Mouse (Mus musculus) heart, embryonic 11.5 days (tissue): ENCODE measurements around the gene Slc9a2. TPM values are rescaled to one million over a fixed set of nuclear protein-coding genes. Genes with fewer than 3 reads are reported as not detected.
"Not testable (repeated sequence)": the region's sequence is repeated elsewhere in the genome, so short reads cannot be mapped to it uniquely, and the experiment has no call there.

Experiments used
- ATAC-seq: fragments of 200-750 bp; cut with Nextera tagmentation; replicated peaks from 2 replicates; pipeline ENCODE4 v1.8.0; 2017; ENCODE audit warnings: moderate library complexity; ENCODE audit not compliant: insufficient number of reproducible peaks, low FRiP score, low TSS enrichment
- H3K27ac ChIP-seq: fragments of 300-500 bp; sonication (generic); 2 replicates; pipeline ENCODE4 v1.5.1; 2014; ENCODE audit warnings: mild to moderate bottlenecking, low read depth, low read length
- H3K27me3 ChIP-seq: fragments of 300-500 bp; sonication (generic); 2 replicates; pipeline ENCODE4 v1.6.1; 2014; ENCODE audit warnings: mild to moderate bottlenecking, low read length, mixed read lengths; ENCODE audit not compliant: control insufficient read depth, insufficient read depth
- H3K36me3 ChIP-seq: fragments of 300-500 bp; sonication (generic); 2 replicates; pipeline ENCODE4 v1.6.1; 2014; ENCODE audit warnings: mild to moderate bottlenecking, low read length, moderate library complexity, mixed read lengths; ENCODE audit not compliant: control insufficient read depth, insufficient read depth
- H3K4me1 ChIP-seq: fragments of 300-500 bp; sonication (generic); 2 replicates; pipeline ENCODE4 v1.6.1; 2014; ENCODE audit warnings: low read length; ENCODE audit not compliant: control insufficient read depth, insufficient read depth
- H3K4me2 ChIP-seq: fragments of 300-500 bp; sonication (generic); 2 replicates; pipeline ENCODE4 v1.6.1; 2014; ENCODE audit warnings: mild to moderate bottlenecking, moderate library complexity
- H3K4me3 ChIP-seq: fragments of 300-500 bp; sonication (generic); 2 replicates; pipeline ENCODE4 v1.5.1; 2014; ENCODE audit warnings: low read depth, low read length
- H3K9ac ChIP-seq: fragments of 300-500 bp; sonication (generic); 2 replicates; pipeline ENCODE4 v1.6.1; 2014; ENCODE audit warnings: mild to moderate bottlenecking, low read depth, low read length, moderate library complexity
- H3K9me3 ChIP-seq: fragments of 300-500 bp; sonication (generic); replicated peaks from 2 replicates; pipeline ENCODE4 v1.6.1; 2016; ENCODE audit warnings: low read length; ENCODE audit not compliant: control insufficient read depth
- WGBS: fragments of 180-500 bp; shearing (Covaris S2); extraction: QIAGEN DNeasy Blood & Tissue Kit; methylation state at CpG from one replicate; pipeline ENCODE4 v1.1.7; 2014; ENCODE audit not compliant: insufficient replicate concordance; 5-methylcytosine and 5-hydroxymethylcytosine counted together
- polyA plus RNA-seq: library from polyadenylated mRNA; unstranded; fragments of >200 nt; fragmentation: Nextera tagmentation; extraction: Ambion mirVana; gene quantifications from 2 replicates; pipeline ENCODE4 v1.2.1, GENCODE M21; 2014

The Slc9a2 gene
- polyA plus RNA-seq, 1 experiment from 2014 or later = not detected

DNA sequence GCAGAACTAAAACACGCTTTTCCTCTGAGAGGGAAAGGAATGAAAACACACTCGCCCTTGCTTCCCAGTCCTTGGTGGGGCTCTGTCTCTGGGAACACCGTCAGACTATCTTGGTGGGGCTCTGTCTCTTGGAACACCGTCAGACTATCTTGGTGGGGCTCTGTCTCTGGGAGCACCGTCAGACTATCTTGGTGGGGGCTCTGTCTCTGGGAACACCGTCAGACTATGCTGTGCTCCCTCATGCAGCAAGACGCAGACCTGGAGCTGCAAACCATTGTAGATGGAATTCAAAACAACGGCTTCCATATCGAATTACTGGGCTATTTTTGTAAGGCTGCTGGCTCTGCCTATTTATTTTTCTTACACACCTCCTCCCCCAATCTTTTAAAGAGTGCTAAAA lies 20.9 kb upstream of the Slc9a2 start:
- H3K4me2 ChIP-seq = no peak overlapping the region
- no peaks in the 10 kb centered on the region for H3K9me3 ChIP-seq
- no peak for ATAC-seq
- no peak overlapping the region for H3K27ac ChIP-seq
- H3K9ac ChIP-seq = no peak overlapping the region
- H3K4me3 ChIP-seq = no peak overlapping the region
- no peaks in the 10 kb centered on the region for H3K36me3 ChIP-seq
- H3K27me3 ChIP-seq = no peaks in the 10 kb centered on the region
- H3K4me1 ChIP-seq = no peaks in the 10 kb centered on the region
- WGBS = 37% methylated on average over 9 of the region's 9 CpGs

DNA sequence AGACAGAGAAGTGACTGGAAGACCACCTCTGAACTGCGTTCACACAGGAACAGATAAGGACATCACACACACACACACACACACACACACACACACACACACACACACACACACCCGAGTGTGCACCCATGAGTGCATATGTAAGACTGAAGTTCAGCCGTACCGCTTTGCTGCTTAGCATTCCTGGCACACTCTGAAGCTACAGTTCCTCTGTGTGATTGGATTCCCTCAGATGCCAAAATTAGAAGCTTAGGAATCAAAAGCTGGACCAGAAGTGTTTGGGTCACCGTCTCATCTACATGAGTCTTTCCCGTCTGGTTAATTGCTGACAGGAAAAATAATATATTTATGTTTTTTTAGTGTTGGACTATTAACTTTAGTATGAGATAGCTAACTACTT lies 19.5 kb upstream of the Slc9a2 start:
- no peak for ATAC-seq

DNA sequence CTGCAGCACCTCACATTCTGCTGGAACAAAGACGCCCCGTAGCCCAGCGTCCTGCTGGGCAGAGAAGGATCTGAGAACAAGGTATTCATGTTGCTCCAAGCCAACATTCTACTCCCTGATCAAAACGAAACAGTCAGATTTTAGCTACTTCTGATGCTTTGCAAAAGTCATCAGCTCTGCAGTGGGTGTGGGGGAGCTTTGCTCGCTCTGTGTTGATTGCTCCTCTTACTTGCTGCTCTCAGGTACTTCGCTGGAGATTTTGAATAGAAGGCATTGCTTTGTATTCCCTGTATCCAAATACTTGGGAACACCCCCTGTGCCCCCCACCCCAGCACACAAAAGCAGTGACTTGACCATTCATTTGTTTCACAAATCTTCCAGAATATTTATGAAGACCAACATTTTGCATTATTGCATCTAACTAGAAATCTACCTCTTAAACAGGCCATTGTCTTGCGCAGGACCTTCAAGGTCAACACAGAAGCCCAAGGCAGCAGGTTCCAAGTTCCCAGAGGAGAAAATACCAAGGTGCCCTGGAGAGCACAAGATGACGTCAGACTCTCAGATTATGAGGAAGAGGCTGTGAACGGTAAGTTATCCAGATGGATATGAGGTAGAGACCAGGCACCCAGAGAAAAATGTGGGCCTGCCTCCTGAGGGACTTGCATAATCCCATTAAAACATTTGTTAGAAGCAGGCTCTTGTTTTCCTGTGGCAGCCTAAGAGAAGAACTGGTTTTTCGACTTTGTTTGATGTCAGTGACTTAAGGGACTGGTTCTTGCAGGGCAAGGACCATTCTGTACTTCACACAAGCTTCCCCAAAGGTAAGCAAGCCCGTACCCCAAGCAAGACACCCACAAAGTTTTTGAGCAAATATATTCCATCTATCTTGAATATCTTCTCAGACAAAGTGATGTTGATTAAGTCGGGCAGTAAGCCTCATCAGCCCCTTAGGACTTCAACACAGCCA lies 14.7 kb upstream of the Slc9a2 start:
- Histone ChIP-seq H3K4me3 (no peak overlapping the region), H3K27me3 (no peaks in the 10 kb centered on the region), H3K4me1 (no peaks in the 10 kb centered on the region), H3K4me2 (no peak overlapping the region), H3K27ac (no peak overlapping the region), H3K9ac (no peak overlapping the region), H3K9me3 (no peaks in the 10 kb centered on the region), H3K36me3 (no peaks in the 10 kb centered on the region)
- no peak for ATAC-seq
- 20% methylated on average over 12 of the region's 12 CpGs for WGBS

More for the DNA sequence above, 19.5 kb upstream of the Slc9a2 start:
- Histone ChIP-seq H3K27ac (no peak overlapping the region), H3K9ac (no peak overlapping the region), H3K4me3 (no peak overlapping the region), H3K27me3 (no peaks in the 10 kb centered on the region), H3K4me1 (no peaks in the 10 kb centered on the region), H3K9me3 (no peaks in the 10 kb centered on the region), H3K4me2 (no peak overlapping the region), H3K36me3 (no peaks in the 10 kb centered on the region)
- WGBS = 75% methylated on average over 6 of the region's 6 CpGs

DNA sequence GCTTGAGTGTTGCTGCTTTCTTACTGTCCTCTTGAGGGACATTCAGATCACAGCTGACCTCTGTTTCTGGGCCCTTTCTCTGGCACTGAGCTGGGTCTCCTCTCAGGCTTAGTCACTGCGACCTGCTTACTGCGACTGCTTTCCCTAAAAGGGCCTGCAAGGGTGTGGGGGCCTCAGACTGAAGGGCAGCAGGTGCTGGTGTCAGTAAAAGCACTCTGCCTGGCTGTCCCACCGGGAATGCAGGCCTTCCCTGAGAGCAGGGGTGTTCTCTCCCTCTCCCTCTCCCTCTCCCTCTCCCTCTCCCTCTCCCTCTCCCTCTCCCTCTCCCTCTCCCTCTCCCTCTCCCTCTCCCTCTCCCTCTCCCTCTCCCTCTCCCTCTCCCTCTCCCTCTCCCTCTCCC lies 12.9 kb upstream of the Slc9a2 start:
- H3K9me3 ChIP-seq, H3K9ac ChIP-seq, H3K4me1 ChIP-seq, H3K4me3 ChIP-seq, H3K27ac ChIP-seq, H3K27me3 ChIP-seq, H3K4me2 ChIP-seq, ATAC-seq, H3K36me3 ChIP-seq: not testable (repeated sequence)
- WGBS = 12% methylated on average over 3 of the region's 3 CpGs

DNA sequence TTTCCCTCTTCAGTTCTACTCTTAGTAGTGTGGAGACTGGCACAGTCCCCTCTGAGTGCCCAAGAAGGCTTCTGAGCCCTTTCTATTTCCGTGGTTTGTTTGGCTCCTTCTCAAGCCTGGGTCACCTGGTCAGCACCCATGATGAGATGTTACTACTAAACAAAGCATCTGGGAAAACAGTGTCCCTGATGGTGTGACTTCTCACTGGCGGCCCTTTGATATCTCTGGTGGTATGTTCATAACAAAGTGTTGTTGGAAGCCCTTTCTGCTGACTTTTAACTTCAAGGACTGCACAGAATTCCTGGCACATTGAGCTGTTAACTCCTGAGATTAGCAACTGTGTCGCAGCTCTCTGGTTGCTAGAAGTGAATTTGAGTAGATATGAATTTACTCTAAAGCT lies 10.3 kb upstream of the Slc9a2 start:
- H3K4me2 ChIP-seq = no peak overlapping the region
- H3K4me3 ChIP-seq = no peak overlapping the region
- H3K27ac ChIP-seq = no peak overlapping the region
- no peak for ATAC-seq
- H3K9me3 ChIP-seq = no peaks in the 10 kb centered on the region
- H3K27me3 ChIP-seq = no peaks in the 10 kb centered on the region
- 59% methylated on average over 3 of the region's 3 CpGs for WGBS
- H3K36me3 ChIP-seq = no peaks in the 10 kb centered on the region
- no peaks in the 10 kb centered on the region for H3K4me1 ChIP-seq
- no peak overlapping the region for H3K9ac ChIP-seq

DNA sequence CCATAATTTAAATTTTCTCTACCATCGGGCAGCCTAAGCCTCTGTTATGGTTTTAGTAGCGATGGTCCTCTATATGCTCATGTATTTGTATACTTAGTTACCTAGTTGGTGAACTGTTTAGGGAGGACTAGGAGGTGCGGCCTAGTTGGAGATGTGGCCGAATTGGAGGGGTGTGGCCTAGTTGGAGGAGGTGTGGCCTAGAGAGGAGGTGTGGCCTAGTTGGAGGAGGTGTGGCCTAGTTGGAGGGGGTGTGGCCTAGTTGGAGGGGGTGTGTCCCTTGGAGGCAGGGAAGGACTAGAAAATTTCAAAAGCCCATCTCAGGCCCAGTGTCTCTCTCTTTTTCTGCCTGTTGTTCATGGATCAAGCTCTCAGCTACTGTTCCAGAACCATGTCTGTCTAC lies 8.9 kb upstream of the Slc9a2 start:
- 92% methylated on average over 4 of the region's 4 CpGs for WGBS
- ATAC-seq = no peak
- H3K27me3 ChIP-seq = no peaks in the 10 kb centered on the region
- no peak overlapping the region for H3K4me2 ChIP-seq
- H3K4me3 ChIP-seq = no peak overlapping the region
- H3K27ac ChIP-seq = no peak overlapping the region
- no peaks in the 10 kb centered on the region for H3K9me3 ChIP-seq
- no peak overlapping the region for H3K9ac ChIP-seq
- H3K36me3 ChIP-seq = no peaks in the 10 kb centered on the region
- no peaks in the 10 kb centered on the region for H3K4me1 ChIP-seq

DNA sequence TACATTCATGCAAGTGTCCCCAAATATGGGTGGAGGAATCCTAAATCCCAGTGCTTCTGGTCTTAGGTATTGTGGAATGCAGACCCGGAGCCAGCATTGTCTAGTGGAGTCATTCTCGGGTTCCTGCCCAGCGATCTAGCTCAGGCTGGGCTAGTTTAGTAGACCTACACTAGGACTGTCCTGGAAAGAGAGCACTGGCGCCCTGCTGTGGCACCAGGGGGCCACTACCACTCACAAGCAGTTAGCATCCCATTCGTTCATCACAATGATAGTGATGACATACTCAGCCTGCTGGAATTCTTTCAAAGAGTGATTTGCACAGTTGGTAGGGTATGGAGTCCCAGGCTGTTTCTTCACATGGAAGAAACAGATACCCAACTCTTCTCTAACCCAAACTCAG lies 3.1 kb upstream of the Slc9a2 start:
- H3K27ac ChIP-seq = no peak overlapping the region
- no peak overlapping the region for H3K9ac ChIP-seq
- no peaks in the 10 kb centered on the region for H3K9me3 ChIP-seq
- no peaks in the 10 kb centered on the region for H3K36me3 ChIP-seq
- H3K27me3 ChIP-seq = peaks cover 48% of the 10 kb centered on the region
- no peak overlapping the region for H3K4me2 ChIP-seq
- ATAC-seq = no peak
- WGBS = 42% methylated on average over 5 of the region's 5 CpGs
- no peak overlapping the region for H3K4me3 ChIP-seq
- H3K4me1 ChIP-seq = peaks cover 3% of the 10 kb centered on the region; the same call in 1 of the 2 replicates

DNA sequence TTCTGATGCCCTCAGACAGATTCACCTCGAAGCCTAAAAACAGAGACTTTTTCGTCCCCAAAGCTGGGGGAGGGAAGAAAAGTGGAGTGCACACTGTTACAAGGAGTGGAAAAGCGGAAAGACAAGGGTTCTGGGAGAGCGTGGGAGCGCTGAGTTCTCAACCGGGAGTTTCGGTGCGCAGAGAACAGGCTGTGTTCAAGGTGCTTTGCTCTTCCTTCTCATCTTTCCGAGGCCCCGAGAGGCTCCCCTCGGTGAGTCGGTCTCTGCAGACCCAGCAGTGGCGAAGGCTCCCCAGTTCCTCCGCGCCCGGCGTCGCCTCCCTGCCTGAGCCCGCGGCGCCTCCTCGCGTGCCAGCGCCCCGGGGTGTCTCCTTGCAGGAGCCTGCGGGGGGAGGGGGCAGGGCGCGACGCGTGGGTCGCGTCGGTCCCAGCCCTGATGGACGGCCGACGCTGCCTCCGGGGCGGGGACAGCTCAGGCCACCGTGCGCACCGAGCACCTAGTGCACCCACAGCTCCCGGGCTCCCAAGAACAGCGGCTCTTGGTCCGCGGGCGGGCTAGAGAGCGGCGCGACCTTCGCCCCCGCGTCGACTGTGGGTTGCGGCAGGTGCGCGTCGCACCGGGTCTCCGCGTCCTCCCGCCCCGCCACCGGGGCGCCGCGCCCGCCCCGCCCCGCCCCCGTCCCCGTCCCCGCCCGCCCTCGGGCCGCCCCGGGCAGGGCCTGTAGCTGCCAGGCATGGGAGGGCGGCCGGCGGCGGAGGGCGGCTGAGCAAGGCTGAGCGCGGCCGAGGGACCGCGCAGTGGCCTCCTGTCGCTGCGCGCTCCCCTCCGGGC lies 709 bp downstream of the Slc9a2 start:
- peak overlapping the region; percentile 46 for H3K9ac ChIP-seq

More for the DNA sequence above, 709 bp downstream of the Slc9a2 start:
- no peaks in the 10 kb centered on the region for H3K36me3 ChIP-seq
- H3K27me3 ChIP-seq = peaks cover 66% of the 10 kb centered on the region
- no peaks in the 10 kb centered on the region for H3K9me3 ChIP-seq
- H3K4me1 ChIP-seq = peaks cover 3% of the 10 kb centered on the region; the same call in 1 of the 2 replicates
- WGBS = under 1% methylated on average over 57 of the region's 90 CpGs
- peak overlapping the region; percentile 65 for H3K4me3 ChIP-seq
- H3K4me2 ChIP-seq = peak overlapping the region; percentile 99
- peak; percentile 55 for ATAC-seq
- H3K27ac ChIP-seq = no peak overlapping the region
